Mouse (Mus musculus) spleen, adult 2 months (tissue): ENCODE measurements at regions not wholly inside any gene's neighbourhood (a gene's known extent, or its start where the extent isn't known, plus 50 kb on each side); places are given as distances from the start of the nearest gene placed in this dataset.

Source experiments
- DNase-seq, 2 experiments: peaks; one replicate each; pipeline versions ENCODE4 v3.0.0 to v3.0.0-alpha.2; 2012 to 2021; ENCODE audit warnings: low spot score in 2 of 2, low read depth in 1 of 2
- H3K27ac ChIP-seq: fragments of 200-500 bp; 2 replicates; pipeline ENCODE4 v1.5.1; 2012; ENCODE audit warnings: low read length, inconsistent platforms; ENCODE audit not compliant: insufficient read depth
- H3K27me3 ChIP-seq: fragments of 200-500 bp; 2 replicates; pipeline ENCODE4 v1.6.1; 2012; ENCODE audit warnings: mild to moderate bottlenecking, moderate library complexity, low read length, inconsistent platforms; ENCODE audit not compliant: control insufficient read depth, insufficient read depth
- H3K36me3 ChIP-seq: fragments of 200-500 bp; 2 replicates; pipeline ENCODE4 v1.6.1; 2012; ENCODE audit warnings: mild to moderate bottlenecking, low read length, inconsistent platforms; ENCODE audit not compliant: control insufficient read depth, insufficient read depth
- H3K4me1 ChIP-seq: fragments of 200-500 bp; 2 replicates; pipeline ENCODE4 v1.6.1; 2011; ENCODE audit warnings: inconsistent platforms; ENCODE audit not compliant: control insufficient read depth, insufficient read depth, insufficient read length
- H3K4me3 ChIP-seq: fragments of 200-500 bp; 2 replicates; pipeline ENCODE4 v1.5.1; 2011; ENCODE audit warnings: mild to moderate bottlenecking, inconsistent platforms; ENCODE audit not compliant: insufficient read depth, insufficient read length; ENCODE audit errors: extremely low read depth
- CTCF ChIP-seq: fragments of 200-500 bp; IDR thresholded peaks from 2 replicates; pipeline ENCODE4 v1.5.1; 2011; ENCODE audit warnings: mild to moderate bottlenecking, inconsistent platforms; ENCODE audit not compliant: insufficient read depth, insufficient read length, insufficient replicate concordance; ENCODE audit errors: extremely low read depth
- POLR2A ChIP-seq: fragments of 200-500 bp; IDR thresholded peaks from 2 replicates; pipeline ENCODE4 v1.6.1; 2011; ENCODE audit warnings: low read depth, low read length, inconsistent platforms
- WGBS: fragments of 180-500 bp; shearing (Covaris S2); methylation state at CpG from one replicate; pipeline ENCODE4 v1.1.7; 2018; 5-methylcytosine and 5-hydroxymethylcytosine counted together

DNA sequence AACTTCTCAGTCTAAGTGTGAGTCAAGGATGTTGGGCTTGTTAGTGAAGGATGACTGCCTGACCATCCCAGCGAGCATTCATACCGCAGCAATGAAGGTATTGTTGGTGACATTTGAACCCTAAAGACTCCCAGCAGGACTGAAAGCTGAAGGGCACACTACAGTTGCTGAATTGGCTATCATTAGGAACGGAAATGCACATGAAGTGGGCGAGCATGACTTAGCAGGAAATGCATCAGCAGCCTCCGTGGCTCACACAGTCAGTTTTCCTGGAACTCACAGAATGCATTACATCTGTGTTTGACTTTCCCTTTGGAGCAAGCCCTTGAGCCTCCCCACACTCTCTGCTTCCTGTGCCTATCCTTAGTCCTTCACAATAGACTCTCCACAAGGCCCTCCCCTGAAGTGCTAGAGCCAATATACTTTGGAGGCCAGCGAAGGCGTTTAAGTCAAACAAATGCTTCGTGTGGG, 63.9 kb downstream of the Tmco5 start:
- no peaks in the 10 kb centered on the region; the same call in 1 of the 2 replicates for H3K4me1 ChIP-seq
- no peak for DNase-seq
- TF ChIP-seq CTCF, result no peak
- TF ChIP-seq POLR2A, result no peak
- H3K36me3 ChIP-seq, result no peaks in the 10 kb centered on the region
- no peak overlapping the region for H3K4me3 ChIP-seq
- WGBS, result 40% methylated on average over 8 of the region's 8 CpGs
- H3K27ac ChIP-seq, result no peak overlapping the region
- no peaks in the 10 kb centered on the region for H3K27me3 ChIP-seq

GRCm38 (mm10) chr2:116948538-116948937, 70.0 kb downstream of the Tmco5 start:
- no peak for TF ChIP-seq POLR2A
- TF ChIP-seq CTCF, result no peak
- Histone ChIP-seq H3K4me3 (no peak overlapping the region), H3K36me3 (no peaks in the 10 kb centered on the region), H3K4me1 (no peaks in the 10 kb centered on the region), H3K27ac (no peak overlapping the region), H3K27me3 (no peaks in the 10 kb centered on the region)
- WGBS, result 79% methylated on average over 3 of the region's 3 CpGs
- no peak for DNase-seq

- H3K36me3 ChIP-seq, result no peaks in the 10 kb centered on the region
- no peak overlapping the region for H3K27ac ChIP-seq
- no peak for DNase-seq
- H3K4me3 ChIP-seq, result no peak overlapping the region
- H3K27me3 ChIP-seq, result no peaks in the 10 kb centered on the region
- TF ChIP-seq POLR2A (no peak), CTCF (no peak)
- WGBS, result 83% methylated on average over 3 of the region's 3 CpGs
- H3K4me1 ChIP-seq, result no peaks in the 10 kb centered on the region
These were observed 71.2 kb downstream of the Tmco5 start for GRCm38 (mm10) chr2:116949741-116950140.

GRCm38 (mm10) chr2:116950154-116950553, 71.7 kb downstream of the Tmco5 start:
- WGBS, result 78% methylated on average over 5 of the region's 5 CpGs
- no peaks in the 10 kb centered on the region for H3K27me3 ChIP-seq
- DNase-seq, result no peak
- H3K36me3 ChIP-seq, result no peaks in the 10 kb centered on the region
- no peak overlapping the region for H3K4me3 ChIP-seq
- H3K27ac ChIP-seq, result no peak overlapping the region
- H3K4me1 ChIP-seq, result no peaks in the 10 kb centered on the region
- TF ChIP-seq POLR2A (no peak), CTCF (no peak)

GRCm38 (mm10) chr2:116951481-116951880, 73.0 kb downstream of the Tmco5 start:
- no peak for DNase-seq
- Histone ChIP-seq H3K4me3 (no peak overlapping the region), H3K27ac (no peak overlapping the region), H3K4me1 (no peaks in the 10 kb centered on the region), H3K27me3 (no peaks in the 10 kb centered on the region), H3K36me3 (no peaks in the 10 kb centered on the region)
- TF ChIP-seq POLR2A (no peak), CTCF (no peak)
- 91% methylated on average over 1 of the region's 1 CpGs for WGBS

- Histone ChIP-seq H3K4me3 (no peak overlapping the region), H3K27me3 (no peaks in the 10 kb centered on the region), H3K4me1 (no peaks in the 10 kb centered on the region), H3K27ac (no peak overlapping the region), H3K36me3 (no peaks in the 10 kb centered on the region)
- TF ChIP-seq CTCF, result no peak
- TF ChIP-seq POLR2A, result no peak
- no peak for DNase-seq
- 90% methylated on average over 7 of the region's 7 CpGs for WGBS
These were observed 75.8 kb downstream of the Tmco5 start for GRCm38 (mm10) chr2:116954280-116954679.

DNA sequence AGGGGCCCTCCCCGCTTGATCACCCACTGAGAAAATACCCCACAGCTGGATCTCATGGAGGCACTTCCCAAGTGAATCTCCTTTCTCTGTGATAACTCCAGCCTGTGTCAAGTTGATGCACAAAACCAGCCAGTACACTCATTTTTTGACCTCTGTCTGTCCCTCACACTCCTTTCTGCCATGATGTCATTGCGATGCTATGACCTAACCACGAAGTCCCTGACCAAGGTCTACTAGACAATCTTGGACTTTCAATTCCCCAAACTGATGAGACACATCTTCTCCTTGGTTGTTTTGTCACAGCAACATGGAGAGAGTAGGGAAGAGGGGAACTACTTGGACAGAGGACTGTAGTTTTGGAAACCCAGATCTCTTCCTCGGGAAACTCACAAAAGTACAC, 76.4 kb downstream of the Tmco5 start:
- no peak for DNase-seq
- no peak overlapping the region for H3K4me3 ChIP-seq
- H3K27me3 ChIP-seq, result no peaks in the 10 kb centered on the region
- no peaks in the 10 kb centered on the region for H3K4me1 ChIP-seq
- no peak overlapping the region for H3K27ac ChIP-seq
- TF ChIP-seq CTCF (no peak), POLR2A (no peak)
- 85% methylated on average over 4 of the region's 4 CpGs for WGBS
- H3K36me3 ChIP-seq, result no peaks in the 10 kb centered on the region
